Mouse (Mus musculus) liver, embryonic 11.5 days (tissue): ENCODE data around the gene Cd8a. TPM values are rescaled to one million over a fixed set of nuclear protein-coding genes. Genes with fewer than 3 reads are reported as not detected.

Experiments
- ATAC-seq: fragments of 200-750 bp; cut with Nextera tagmentation; replicated peaks from 2 replicates; pipeline ENCODE4 v1.8.0; 2017; ENCODE audit warnings: moderate number of reproducible peaks, mild to moderate bottlenecking, moderate TSS enrichment, moderate library complexity; ENCODE audit not compliant: low FRiP score
- DNase-seq: peaks from one replicate; pipeline ENCODE4 v3.0.0-alpha.2; 2017; ENCODE audit warnings: low spot score
- H3K27ac ChIP-seq: fragments of 300-500 bp; sonication (generic); 2 replicates; pipeline ENCODE4 v1.5.1; 2014; ENCODE audit warnings: mild to moderate bottlenecking, low read depth, low read length, control low read depth
- H3K27me3 ChIP-seq: fragments of 300-500 bp; sonication (generic); replicated peaks from 2 replicates; pipeline ENCODE4 v1.6.1; 2014; ENCODE audit warnings: low read length, mixed read lengths; ENCODE audit not compliant: control insufficient read depth, insufficient read depth
- H3K36me3 ChIP-seq: fragments of 300-500 bp; sonication (generic); 2 replicates; pipeline ENCODE4 v1.6.1; 2014; ENCODE audit warnings: mild to moderate bottlenecking, low read length, moderate library complexity, mixed read lengths; ENCODE audit not compliant: control insufficient read depth, insufficient read depth
- H3K4me1 ChIP-seq: fragments of 300-500 bp; sonication (generic); replicated peaks from 2 replicates; pipeline ENCODE4 v1.6.1; 2014; ENCODE audit warnings: low read length, mixed read lengths; ENCODE audit not compliant: control insufficient read depth, insufficient read depth
- H3K4me2 ChIP-seq: fragments of 300-500 bp; sonication (generic); 2 replicates; pipeline ENCODE4 v1.6.1; 2014; ENCODE audit warnings: mild to moderate bottlenecking, control low read depth, moderate library complexity
- H3K4me3 ChIP-seq: fragments of 300-500 bp; sonication (generic); 2 replicates; pipeline ENCODE4 v1.5.1; 2014; ENCODE audit warnings: low read depth, low read length, control low read depth
- H3K9ac ChIP-seq: fragments of 300-500 bp; sonication (generic); 2 replicates; pipeline ENCODE4 v1.6.1; 2014; ENCODE audit warnings: low read depth, low read length, control low read depth
- H3K9me3 ChIP-seq: fragments of 300-500 bp; sonication (generic); 2 replicates; pipeline ENCODE4 v1.6.1; 2016; ENCODE audit warnings: low read length, inconsistent platforms, mixed read lengths; ENCODE audit not compliant: control insufficient read depth
- WGBS: fragments of 180-500 bp; shearing (Covaris S2); extraction: QIAGEN DNeasy Blood & Tissue Kit; methylation state at CpG from one replicate; pipeline ENCODE4 v1.1.7; 2014; 5-methylcytosine and 5-hydroxymethylcytosine counted together
- polyA plus RNA-seq: library from polyadenylated mRNA; unstranded; fragments of >200 nt; fragmentation: Nextera tagmentation; extraction: Ambion mirVana; gene quantifications from 2 replicates; pipeline ENCODE4 v1.2.1, GENCODE M21; 2014

Gene Cd8a
- polyA plus RNA-seq, 1 experiment from 2014 or later = not detected

DNA sequence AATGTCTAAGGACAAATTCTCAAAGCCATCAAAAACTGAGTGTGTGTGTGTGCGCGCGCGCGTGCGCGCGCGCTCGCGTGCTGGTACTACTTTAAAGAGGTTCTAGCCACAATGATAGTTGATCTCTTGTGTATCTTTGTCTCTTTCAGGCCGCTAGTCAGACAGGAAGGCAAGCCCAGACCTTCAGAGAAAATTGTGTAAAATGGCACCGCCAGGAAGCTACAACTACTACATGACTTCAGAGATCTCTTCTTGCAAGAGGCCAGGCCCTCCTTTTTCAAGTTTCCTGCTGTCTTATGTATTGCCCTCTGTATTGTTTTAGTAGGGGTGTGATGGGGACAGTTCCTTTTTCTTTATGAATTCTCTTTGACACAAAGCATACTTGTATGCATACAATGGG, 3.5 kb downstream of the Cd8a start:
- 95% methylated on average over 13 of the region's 13 CpGs for WGBS
- DNase-seq = no peak
- no peaks in the 10 kb centered on the region for H3K27me3 ChIP-seq

GRCm38 (mm10) chr6:71381654-71382053, 8.4 kb downstream of the Cd8a start:
- no peak for DNase-seq
- H3K4me3 ChIP-seq = no peak overlapping the region
- H3K27ac ChIP-seq = no peak overlapping the region
- no peaks in the 10 kb centered on the region for H3K4me1 ChIP-seq
- no peaks in the 10 kb centered on the region for H3K27me3 ChIP-seq
- 86% methylated on average over 5 of the region's 5 CpGs for WGBS
- no peak overlapping the region for H3K9ac ChIP-seq
- H3K4me2 ChIP-seq = no peak overlapping the region
- no peaks in the 10 kb centered on the region for H3K9me3 ChIP-seq
- no peaks in the 10 kb centered on the region for H3K36me3 ChIP-seq
- no peak for ATAC-seq

More for the DNA sequence above, 3.5 kb downstream of the Cd8a start:
- Histone ChIP-seq H3K27ac (no peak overlapping the region), H3K4me1 (no peaks in the 10 kb centered on the region), H3K9me3 (no peaks in the 10 kb centered on the region), H3K4me3 (no peak overlapping the region), H3K36me3 (no peaks in the 10 kb centered on the region), H3K4me2 (no peak overlapping the region), H3K9ac (no peak overlapping the region)
- ATAC-seq = no peak

DNA sequence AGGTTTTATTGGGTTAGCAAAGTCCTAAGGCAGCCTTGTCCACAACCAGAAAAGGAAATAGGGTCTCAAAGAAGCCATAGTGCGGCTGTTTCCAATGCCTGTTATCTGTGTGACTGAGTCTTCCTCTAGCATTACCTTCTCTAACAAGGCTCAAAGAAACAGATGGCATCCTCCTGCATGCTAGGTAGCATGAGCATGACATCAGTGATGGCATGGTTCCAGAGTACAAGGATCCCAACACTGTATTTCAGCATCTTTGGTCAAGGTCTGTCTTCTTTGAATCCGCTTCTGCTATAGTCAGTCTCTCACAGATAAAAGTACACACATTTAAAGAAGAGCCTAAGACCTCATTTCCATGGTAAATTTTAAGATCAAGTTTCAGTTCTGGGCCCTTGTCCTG, 17.3 kb downstream of the Cd8a start:
- no peaks in the 10 kb centered on the region for H3K4me1 ChIP-seq
- H3K4me3 ChIP-seq = no peak overlapping the region
- no peak overlapping the region for H3K4me2 ChIP-seq
- H3K36me3 ChIP-seq = no peaks in the 10 kb centered on the region
- no peak for ATAC-seq
- no peaks in the 10 kb centered on the region for H3K27me3 ChIP-seq
- 96% methylated on average over 2 of the region's 2 CpGs for WGBS
- H3K9ac ChIP-seq = no peak overlapping the region
- no peak for DNase-seq
- no peak overlapping the region for H3K27ac ChIP-seq
- no peaks in the 10 kb centered on the region for H3K9me3 ChIP-seq

DNA sequence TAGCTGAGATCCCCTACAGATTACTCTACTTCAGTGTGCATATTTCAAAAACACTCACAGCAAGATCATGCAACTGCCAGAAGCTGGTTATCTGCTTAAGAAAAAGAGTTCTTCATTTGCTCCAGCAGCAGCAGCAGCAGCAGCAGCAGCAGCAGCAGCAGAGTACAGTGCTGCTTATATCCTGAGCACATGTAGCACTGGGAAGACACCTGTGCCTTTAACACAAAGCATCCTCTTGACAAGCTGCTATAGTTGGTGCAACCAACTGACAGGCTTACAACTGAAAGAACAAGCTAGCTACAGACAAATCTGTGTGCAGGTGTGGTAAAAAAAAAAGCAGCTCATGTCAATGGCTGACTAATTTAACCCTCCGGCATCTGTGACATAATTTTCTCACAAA, 22.8 kb downstream of the Cd8a start:
- Histone ChIP-seq H3K27me3 (no peaks in the 10 kb centered on the region), H3K4me3 (no peak overlapping the region), H3K4me1 (no peaks in the 10 kb centered on the region), H3K9ac (no peak overlapping the region), H3K9me3 (no peaks in the 10 kb centered on the region), H3K4me2 (no peak overlapping the region), H3K27ac (no peak overlapping the region), H3K36me3 (0 out of 2 replicates have a peak, but pooled peaks cover 5% of the 10 kb centered on the region)
- DNase-seq (no peak), ATAC-seq (no peak)
- 94% methylated on average over 1 of the region's 1 CpGs for WGBS

- Histone ChIP-seq H3K4me1 (no peaks in the 10 kb centered on the region), H3K9me3 (no peaks in the 10 kb centered on the region), H3K36me3 (0 out of 2 replicates have a peak, but pooled peaks cover 5% of the 10 kb centered on the region), H3K4me2 (no peak overlapping the region), H3K27ac (no peak overlapping the region), H3K4me3 (no peak overlapping the region), H3K9ac (no peak overlapping the region), H3K27me3 (no peaks in the 10 kb centered on the region)
- no peak for DNase-seq
- no peak for ATAC-seq
- WGBS = 85% methylated on average over 6 of the region's 6 CpGs
These were observed 23.5 kb downstream of the Cd8a start for GRCm38 (mm10) chr6:71396761-71397160.

DNA sequence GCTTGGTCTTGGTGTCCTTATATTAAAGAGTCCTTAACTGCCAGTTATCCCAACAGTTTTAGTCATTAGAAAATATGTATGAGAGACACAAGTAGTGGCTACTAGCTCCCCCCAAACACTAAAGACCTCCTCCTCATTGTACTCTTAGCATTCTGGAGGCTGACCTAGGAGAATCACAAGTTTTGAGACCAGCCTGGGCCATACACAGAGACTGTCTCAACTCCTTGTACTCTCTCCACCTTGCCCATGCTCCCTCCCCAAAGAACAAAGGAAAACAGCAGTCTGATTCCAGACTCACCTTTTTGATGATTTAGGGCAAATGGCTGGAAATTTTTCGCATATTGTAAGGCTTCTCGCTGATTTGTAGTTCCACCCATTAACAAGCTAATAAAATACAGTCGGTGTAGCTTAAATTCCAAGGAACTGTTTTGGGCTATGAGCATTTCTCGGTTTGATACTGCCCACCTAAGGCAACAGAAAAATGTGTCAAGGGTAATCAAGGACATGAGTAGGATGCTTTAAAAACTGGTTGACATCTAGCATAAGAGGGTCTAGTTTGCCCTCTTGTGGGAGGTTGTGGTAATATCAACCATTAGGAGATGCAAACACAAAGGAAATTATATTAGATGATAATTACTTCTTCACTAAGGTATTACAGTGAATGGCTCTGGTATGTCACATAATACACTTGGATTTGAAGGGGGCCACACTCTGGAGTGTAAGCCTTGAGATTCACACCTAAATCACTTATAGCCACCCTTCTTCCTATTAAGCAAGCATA, 25.8 kb downstream of the Cd8a start:
- Histone ChIP-seq H3K9ac (no peak overlapping the region), H3K27ac (no peak overlapping the region), H3K4me2 (no peak overlapping the region), H3K36me3 (0 out of 2 replicates have a peak, but pooled peaks cover 5% of the 10 kb centered on the region), H3K4me3 (no peak overlapping the region), H3K4me1 (no peaks in the 10 kb centered on the region), H3K9me3 (no peaks in the 10 kb centered on the region), H3K27me3 (no peaks in the 10 kb centered on the region)
- 88% methylated on average over 4 of the region's 4 CpGs for WGBS
- ATAC-seq (no peak), DNase-seq (no peak)

GRCm38 (mm10) chr6:71414624-71415023, 41.4 kb downstream of the Cd8a start:
- H3K36me3 ChIP-seq = peaks cover 3% of the 10 kb centered on the region; the same call in 1 of the 2 replicates
- ATAC-seq (no peak), DNase-seq (no peak)
- H3K9ac ChIP-seq = no peak overlapping the region
- no peaks in the 10 kb centered on the region for H3K4me1 ChIP-seq
- WGBS = 79% methylated on average over 4 of the region's 4 CpGs
- H3K9me3 ChIP-seq = no peaks in the 10 kb centered on the region
- no peak overlapping the region for H3K27ac ChIP-seq
- H3K27me3 ChIP-seq = no peaks in the 10 kb centered on the region
- no peak overlapping the region for H3K4me3 ChIP-seq
- H3K4me2 ChIP-seq = no peak overlapping the region

DNA sequence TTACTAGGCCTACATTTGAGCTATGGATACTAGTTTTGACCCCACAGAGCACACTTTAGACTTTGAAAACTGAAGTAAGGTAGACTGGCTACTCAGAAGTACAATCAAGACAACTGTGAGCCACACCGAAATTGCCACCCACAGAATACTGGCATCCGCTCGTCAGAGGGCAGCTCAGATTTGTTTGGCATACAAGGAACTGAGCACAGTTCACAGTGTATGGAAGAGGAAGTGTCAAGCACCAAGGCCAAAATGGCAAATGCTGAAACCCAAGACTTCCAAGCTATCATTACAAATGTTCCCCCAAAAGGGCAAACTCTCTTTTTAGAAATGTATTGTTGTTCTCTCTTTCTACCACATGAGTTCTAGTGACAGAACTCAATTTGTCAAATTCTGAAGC, 42.2 kb downstream of the Cd8a start:
- no peak overlapping the region for H3K9ac ChIP-seq
- H3K27ac ChIP-seq = no peak overlapping the region
- no peak for ATAC-seq
- H3K9me3 ChIP-seq = no peaks in the 10 kb centered on the region
- peaks cover 3% of the 10 kb centered on the region; the same call in 1 of the 2 replicates for H3K36me3 ChIP-seq
- DNase-seq = no peak
- 82% methylated on average over 3 of the region's 3 CpGs for whole genome bisulfite sequencing
- H3K4me1 ChIP-seq = no peaks in the 10 kb centered on the region
- no peak overlapping the region for H3K4me3 ChIP-seq
- H3K4me2 ChIP-seq = no peak overlapping the region
- H3K27me3 ChIP-seq = no peaks in the 10 kb centered on the region

GRCm38 (mm10) chr6:71418874-71419273, 45.6 kb downstream of the Cd8a start:
- no peak for ATAC-seq
- no peak overlapping the region for H3K9ac ChIP-seq
- no peaks in the 10 kb centered on the region for H3K27me3 ChIP-seq
- no peak for DNase-seq
- no peak overlapping the region for H3K4me3 ChIP-seq
- no peaks in the 10 kb centered on the region; the same call in 1 of the 2 replicates for H3K36me3 ChIP-seq
- 92% methylated on average over 3 of the region's 3 CpGs for WGBS
- H3K4me2 ChIP-seq = no peak overlapping the region
- no peaks in the 10 kb centered on the region for H3K4me1 ChIP-seq
- H3K9me3 ChIP-seq = no peaks in the 10 kb centered on the region
- H3K27ac ChIP-seq = no peak overlapping the region
